Mouse (Mus musculus): Measurements from ENCODE around the gene Best2. TPM values are rescaled to one million over a fixed set of nuclear protein-coding genes. Genes with fewer than 3 reads are reported as not detected.

Best2 gene
- polyA plus RNA-seq, 1 experiment from 2014 or later = not detected

GRCm38 (mm10) chr8:84977435-84978247 lies 36.7 kb downstream of the Best2 start:
- Histone ChIP-seq H3K9me3 (no peaks in the 10 kb centered on the region), H3K27me3 (replicated peaks; ENCODE audit: low read depth, poor library complexity, severe bottlenecking) (peaks cover 54% of the 10 kb centered on the region), H3K4me1 (peaks cover 80% of the 10 kb centered on the region), H3K27ac (replicated peaks) (peak overlapping the region; percentile 78), H3K4me3 (peak overlapping the region; percentile 73), H3K36me3 (replicated peaks) (peaks cover 28% of the 10 kb centered on the region)
- DNase-seq (ENCODE audit: low spot score) = peak; percentile 73
- 1% methylated on average over 70 of the region's 70 CpGs for WGBS

GRCm38 (mm10) chr8:84976763-84977434 lies 37.4 kb downstream of the Best2 start:
- H3K27ac ChIP-seq (replicated peaks) = peak overlapping the region; percentile 80
- WGBS = 2% methylated on average over 25 of the region's 25 CpGs
- no peaks in the 10 kb centered on the region for H3K9me3 ChIP-seq
- DNase-seq (ENCODE audit: low spot score) = no peak
- peak overlapping the region; percentile 73 for H3K4me3 ChIP-seq
- H3K4me1 ChIP-seq = peaks cover 72% of the 10 kb centered on the region
- peaks cover 35% of the 10 kb centered on the region for H3K36me3 ChIP-seq (replicated peaks)
- peaks cover 46% of the 10 kb centered on the region for H3K27me3 ChIP-seq (replicated peaks; ENCODE audit: low read depth, poor library complexity, severe bottlenecking)

DNA sequence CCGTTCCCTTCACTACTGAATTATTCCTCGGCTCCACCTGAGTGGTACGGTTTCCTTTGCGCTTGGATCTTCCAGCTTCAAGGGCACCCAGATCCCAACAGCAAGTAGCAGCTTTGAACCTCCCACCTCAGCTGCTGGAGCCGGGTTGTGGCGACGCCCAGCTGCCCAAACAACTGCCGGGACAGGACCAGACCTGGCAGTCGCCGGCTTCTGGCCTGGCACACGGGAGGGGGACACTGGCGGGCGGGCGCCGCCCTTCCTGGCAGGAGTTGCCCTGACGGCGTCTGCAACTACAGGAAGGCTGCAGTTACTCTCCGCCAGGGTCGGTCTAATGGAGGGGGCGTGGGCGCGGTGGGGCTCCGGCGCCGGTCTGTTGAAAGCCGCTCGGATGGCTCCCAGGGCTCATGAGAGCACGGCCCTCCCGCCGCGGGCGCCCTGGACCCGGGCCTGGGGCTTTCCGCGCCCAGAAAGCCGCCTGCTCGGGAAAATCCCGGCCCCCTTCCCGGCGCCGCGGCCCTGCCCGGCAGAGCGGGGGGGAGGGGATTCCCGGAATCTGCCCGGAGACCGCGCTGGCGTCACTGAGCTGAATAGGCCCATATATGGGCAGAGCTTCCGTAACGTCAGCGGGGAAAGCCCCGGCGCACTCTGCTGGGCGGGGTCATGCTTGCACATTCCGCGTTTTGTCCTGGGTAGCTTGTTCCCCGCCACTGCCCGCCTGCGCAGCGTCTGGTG lies 38.1 kb downstream of the Best2 start:
- Histone ChIP-seq H3K36me3 (replicated peaks) (peaks cover 42% of the 10 kb centered on the region), H3K27me3 (replicated peaks; ENCODE audit: low read depth, poor library complexity, severe bottlenecking) (peaks cover 43% of the 10 kb centered on the region), H3K4me3 (peak overlapping the region; percentile 73), H3K4me1 (peaks cover 71% of the 10 kb centered on the region), H3K9me3 (no peaks in the 10 kb centered on the region), H3K27ac (replicated peaks) (peak overlapping the region; percentile 80)
- 1% methylated on average over 61 of the region's 61 CpGs for WGBS
- DNase-seq (ENCODE audit: low spot score) = peak; percentile 95

- peaks cover 71% of the 10 kb centered on the region for H3K4me1 ChIP-seq
- no peaks in the 10 kb centered on the region for H3K9me3 ChIP-seq
- DNase-seq (ENCODE audit: low spot score) = peak; percentile 74
- no peak overlapping the region for H3K27ac ChIP-seq (replicated peaks)
- peaks cover 35% of the 10 kb centered on the region for H3K27me3 ChIP-seq (replicated peaks; ENCODE audit: low read depth, poor library complexity, severe bottlenecking)
- peak overlapping the region; percentile 73 for H3K4me3 ChIP-seq
- peaks cover 49% of the 10 kb centered on the region for H3K36me3 ChIP-seq (replicated peaks)
- 25% methylated on average over 7 of the region's 7 CpGs for WGBS
Observed at GRCm38 (mm10) chr8:84975434-84975833, 38.9 kb downstream of the Best2 start.

DNA sequence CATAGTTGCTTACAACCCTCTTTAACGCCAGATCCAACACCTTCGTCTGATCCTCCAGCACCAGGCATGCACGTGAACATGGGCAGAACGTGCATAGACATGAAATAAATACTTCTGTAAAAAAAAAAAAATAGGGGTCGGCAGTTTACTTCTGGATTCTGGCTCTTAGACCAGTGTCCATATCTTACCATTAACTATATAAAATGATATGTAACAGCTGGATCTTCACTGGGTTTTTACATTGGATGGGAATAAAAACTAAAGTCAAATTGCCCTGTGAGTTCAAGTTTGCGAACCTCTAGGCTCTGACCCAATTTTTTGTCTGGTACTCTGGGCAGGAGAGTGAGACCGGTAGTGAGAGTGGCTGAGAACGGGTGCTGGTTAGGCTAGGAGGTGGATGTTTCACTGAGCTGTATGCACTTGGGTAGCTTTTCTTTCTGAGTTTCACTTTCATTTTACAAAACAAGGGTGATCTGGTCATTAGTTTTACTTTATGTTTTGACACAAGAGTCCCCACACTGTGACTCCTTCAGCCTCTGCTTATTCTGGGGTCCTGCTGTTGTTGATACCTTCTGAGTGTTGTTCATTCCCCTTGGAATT lies 39.7 kb downstream of the Best2 start:
- H3K4me3 ChIP-seq = peak overlapping the region; percentile 73; the same call in 1 of the 2 replicates
- WGBS = 84% methylated on average over 8 of the region's 8 CpGs
- peaks cover 67% of the 10 kb centered on the region for H3K4me1 ChIP-seq
- peaks cover 50% of the 10 kb centered on the region for H3K36me3 ChIP-seq (replicated peaks)
- H3K27ac ChIP-seq (replicated peaks) = no peak overlapping the region
- DNase-seq (ENCODE audit: low spot score) = no peak
- H3K9me3 ChIP-seq = no peaks in the 10 kb centered on the region
- peaks cover 29% of the 10 kb centered on the region for H3K27me3 ChIP-seq (replicated peaks; ENCODE audit: low read depth, poor library complexity, severe bottlenecking)

DNA sequence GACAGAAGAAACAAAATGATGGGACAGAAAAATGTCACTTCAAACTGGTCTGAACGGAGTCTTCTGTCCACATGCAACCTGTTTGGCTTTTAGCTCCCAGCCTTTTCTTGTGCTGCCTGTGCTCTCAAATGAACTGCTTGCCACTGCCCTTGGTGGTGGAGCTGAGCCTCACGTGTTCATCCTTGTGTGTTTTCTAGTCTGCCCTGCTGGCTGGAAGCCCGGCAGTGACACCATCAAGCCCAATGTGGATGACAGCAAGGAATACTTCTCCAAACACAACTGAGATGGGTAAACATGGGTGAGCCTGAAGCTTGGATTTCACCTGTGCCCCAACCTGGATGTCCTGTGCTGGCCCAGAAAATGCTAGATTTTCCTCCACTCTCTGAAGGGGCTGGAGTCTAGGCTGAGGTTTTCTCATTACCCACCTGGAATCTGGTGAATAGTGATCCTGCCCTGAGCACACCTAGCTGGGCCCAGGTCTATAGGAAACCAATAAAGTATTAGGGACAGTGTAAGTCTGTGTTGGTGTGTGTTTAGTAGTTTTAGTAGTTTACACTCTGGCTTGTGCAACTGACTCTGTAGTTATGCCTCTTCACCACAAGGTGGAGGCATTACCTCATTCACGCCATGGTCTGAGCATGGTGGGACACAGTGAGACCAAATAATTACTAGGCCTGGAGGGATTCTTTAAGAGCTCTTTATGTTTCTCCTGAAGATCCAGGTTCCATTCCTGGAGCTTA lies 40.4 kb downstream of the Best2 start:
- H3K4me1 ChIP-seq = peaks cover 65% of the 10 kb centered on the region
- H3K9me3 ChIP-seq = no peaks in the 10 kb centered on the region
- 67% methylated on average over 4 of the region's 4 CpGs for WGBS
- DNase-seq (ENCODE audit: low spot score) = peak; percentile 54
- peaks cover 22% of the 10 kb centered on the region for H3K27me3 ChIP-seq (replicated peaks; ENCODE audit: low read depth, poor library complexity, severe bottlenecking)
- peaks cover 50% of the 10 kb centered on the region for H3K36me3 ChIP-seq (replicated peaks)
- H3K27ac ChIP-seq (replicated peaks) = no peak overlapping the region
- peak overlapping the region; percentile 21; the same call in 1 of the 2 replicates for H3K4me3 ChIP-seq

DNA sequence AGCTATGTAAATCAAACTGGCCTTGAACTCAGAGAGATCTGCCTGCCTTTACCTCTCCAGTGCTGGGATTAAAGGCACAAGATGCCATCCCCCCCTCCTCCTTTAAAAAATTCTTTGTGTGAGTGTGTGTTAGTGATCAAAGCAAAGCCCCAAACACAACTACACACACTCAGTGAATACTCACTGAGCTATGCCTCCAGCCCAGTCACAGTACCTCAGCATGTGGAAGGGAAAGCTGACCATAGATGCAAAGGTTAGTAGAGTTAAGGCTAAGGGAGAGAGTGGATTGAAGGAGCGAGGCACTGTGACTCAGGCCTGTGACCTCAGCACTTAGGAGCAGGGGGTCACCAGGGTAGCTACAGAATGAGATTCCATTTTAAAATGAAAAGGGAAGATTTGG lies 41.3 kb downstream of the Best2 start:
- Histone ChIP-seq H3K9me3 (no peaks in the 10 kb centered on the region), H3K4me3 (peak overlapping the region; percentile 22; the same call in 1 of the 2 replicates), H3K27ac (replicated peaks) (no peak overlapping the region), H3K27me3 (replicated peaks; ENCODE audit: low read depth, poor library complexity, severe bottlenecking) (peaks cover 13% of the 10 kb centered on the region), H3K36me3 (replicated peaks) (peaks cover 50% of the 10 kb centered on the region), H3K4me1 (peaks cover 65% of the 10 kb centered on the region)
- WGBS = 84% methylated on average over 1 of the region's 1 CpGs
- no peak for DNase-seq (ENCODE audit: low spot score)

GRCm38 (mm10) chr8:84970913-84971312 lies 43.4 kb downstream of the Best2 start:
- H3K36me3 ChIP-seq (replicated peaks) = peaks cover 50% of the 10 kb centered on the region
- H3K4me1 ChIP-seq = peaks cover 64% of the 10 kb centered on the region
- H3K27me3 ChIP-seq (replicated peaks; ENCODE audit: low read depth, poor library complexity, severe bottlenecking) = no peaks in the 10 kb centered on the region
- peak overlapping the region; percentile 97 for H3K27ac ChIP-seq (replicated peaks)
- 69% methylated on average over 5 of the region's 5 CpGs for WGBS
- no peaks in the 10 kb centered on the region for H3K9me3 ChIP-seq
- peak overlapping the region; percentile 80 for H3K4me3 ChIP-seq
- no peak for DNase-seq (ENCODE audit: low spot score)

DNA sequence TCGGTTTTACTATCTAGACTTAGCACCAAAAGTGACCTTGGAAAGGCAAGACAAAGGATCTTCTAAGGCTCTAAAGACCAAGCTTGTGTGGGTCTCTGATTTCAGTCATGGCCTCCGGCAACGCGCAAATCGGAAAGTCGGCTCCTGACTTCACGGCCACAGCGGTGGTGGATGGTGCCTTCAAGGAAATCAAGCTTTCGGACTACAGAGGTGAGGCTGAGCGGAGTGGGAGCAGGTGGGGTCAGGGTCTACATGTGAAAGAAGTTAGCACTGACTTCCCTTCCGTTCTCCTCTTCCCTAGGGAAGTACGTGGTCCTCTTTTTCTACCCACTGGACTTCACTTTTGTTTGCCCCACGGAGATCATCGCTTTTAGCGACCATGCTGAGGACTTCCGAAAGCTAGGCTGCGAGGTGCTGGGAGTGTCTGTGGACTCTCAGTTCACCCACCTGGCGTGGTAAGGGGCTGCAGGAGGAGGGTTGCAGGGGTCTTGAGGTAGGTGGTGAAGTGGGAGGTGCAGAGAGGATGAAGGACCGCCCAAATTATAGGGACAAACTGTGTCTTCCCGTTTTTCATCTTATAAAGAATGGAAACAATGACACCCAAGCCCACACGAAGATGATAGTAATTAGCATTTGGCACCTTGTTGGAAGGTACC lies 44.1 kb downstream of the Best2 start:
- Histone ChIP-seq H3K27ac (replicated peaks) (peak overlapping the region; percentile 97), H3K9me3 (no peaks in the 10 kb centered on the region), H3K36me3 (replicated peaks) (peaks cover 49% of the 10 kb centered on the region), H3K4me3 (peak overlapping the region; percentile 80), H3K27me3 (replicated peaks; ENCODE audit: low read depth, poor library complexity, severe bottlenecking) (no peaks in the 10 kb centered on the region), H3K4me1 (peaks cover 62% of the 10 kb centered on the region)
- 12% methylated on average over 21 of the region's 21 CpGs for WGBS
- peak; percentile 56 for DNase-seq (ENCODE audit: low spot score)

GRCm38 (mm10) chr8:84969241-84970134 lies 44.8 kb downstream of the Best2 start, which contains the start of the genes Gm49661, Prdx2 and Rnaseh2a:
Gene Gm49661 (minus strand): TSS chr8:84969433.
Gene Prdx2 (plus strand): TSS chr8:84969587.
Gene Rnaseh2a (minus strand): TSS chr8:84969767.
- peak; percentile 90 for DNase-seq (ENCODE audit: low spot score)
- Histone ChIP-seq H3K27me3 (replicated peaks; ENCODE audit: low read depth, poor library complexity, severe bottlenecking) (no peaks in the 10 kb centered on the region), H3K4me3 (peak within 1 kb of the TSS; percentile 80), H3K36me3 (replicated peaks) (peaks cover 41% of the 10 kb centered on the region), H3K9me3 (no peaks in the 10 kb centered on the region), H3K4me1 (peaks cover 62% of the 10 kb centered on the region), H3K27ac (replicated peaks) (peak within 1 kb of the TSS; percentile 97)
- WGBS = under 1% methylated on average over 56 of the region's 56 CpGs
